Mouse (Mus musculus) heart, embryonic 10.5 days (tissue): Measurements from ENCODE around the gene Lmx1b. TPM values are rescaled to one million over a fixed set of nuclear protein-coding genes. Genes with fewer than 3 reads are reported as not detected.

ENCODE experiments used
- DNase-seq: peaks from one replicate; pipeline ENCODE4 v3.0.0-alpha.2; 2017; ENCODE audit warnings: low spot score
- H3K27ac ChIP-seq: fragments of 300-500 bp; sonication (generic); 2 replicates; pipeline ENCODE4 v1.5.1; 2016; ENCODE audit warnings: mild to moderate bottlenecking
- H3K27me3 ChIP-seq: fragments of 300-500 bp; sonication (generic); 2 replicates; pipeline ENCODE4 v1.6.1; 2016; ENCODE audit warnings: mild to moderate bottlenecking; ENCODE audit not compliant: poor library complexity, insufficient read depth, severe bottlenecking
- H3K36me3 ChIP-seq: fragments of 300-500 bp; sonication (generic); 2 replicates; pipeline ENCODE4 v1.6.1; 2016; ENCODE audit warnings: mild to moderate bottlenecking, moderate library complexity
- H3K4me1 ChIP-seq: fragments of 300-500 bp; sonication (generic); 2 replicates; pipeline ENCODE4 v1.6.1; 2016; ENCODE audit warnings: mild to moderate bottlenecking
- H3K4me3 ChIP-seq: fragments of 300-500 bp; sonication (generic); 2 replicates; pipeline ENCODE4 v1.5.1; 2016; ENCODE audit warnings: mild to moderate bottlenecking, moderate library complexity
- H3K9me3 ChIP-seq: fragments of 300-500 bp; sonication (generic); 2 replicates; pipeline ENCODE4 v1.6.1; 2016; ENCODE audit warnings: mild to moderate bottlenecking, moderate library complexity
- WGBS: fragments of 180-500 bp; shearing (Covaris S2); methylation state at CpG from one replicate; pipeline ENCODE4 v1.1.7; 2016; 5-methylcytosine and 5-hydroxymethylcytosine counted together
- polyA plus RNA-seq: library from polyadenylated mRNA; unstranded; fragments of >200 nt; fragmentation: Nextera tagmentation; extraction: Ambion mirVana; gene quantifications from 2 replicates; pipeline ENCODE4 v1.2.1, GENCODE M21; 2016

Gene Lmx1b
- polyA plus RNA-seq, 1 experiment from 2014 or later, result 0.83 TPM

DNA sequence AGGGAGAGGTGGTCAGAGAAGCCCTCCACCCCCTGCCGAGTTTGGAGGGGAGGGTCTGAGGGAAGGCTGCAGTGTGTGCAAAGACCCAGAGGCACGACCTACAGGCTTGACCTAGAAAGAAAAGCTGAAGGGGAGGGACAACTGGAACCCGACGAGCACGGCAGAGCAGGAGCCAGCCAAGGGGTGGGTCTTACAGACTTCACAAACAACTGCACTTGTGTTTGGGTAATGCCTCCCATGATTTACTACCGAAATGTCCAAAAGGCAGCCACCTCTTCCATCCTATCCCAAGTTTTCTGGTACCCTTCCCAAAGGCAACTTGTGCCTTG, 58.9 kb downstream of the Lmx1b start:
- 2% methylated on average over 6 of the region's 6 CpGs for WGBS
- H3K4me3 ChIP-seq, result peak overlapping the region; percentile 45; the same call in 1 of the 2 replicates
- no peak for DNase-seq

GRCm38 (mm10) chr2:33580697-33581448, 59.4 kb downstream of the Lmx1b start:
- WGBS, result 1% methylated on average over 34 of the region's 34 CpGs
- DNase-seq, result no peak

More for the DNA sequence above, 58.9 kb downstream of the Lmx1b start:
- Histone ChIP-seq H3K27ac (no peak overlapping the region), H3K4me1 (peaks cover 47% of the 10 kb centered on the region), H3K27me3 (peaks cover 100% of the 10 kb centered on the region), H3K9me3 (no peaks in the 10 kb centered on the region), H3K36me3 (no peaks in the 10 kb centered on the region)

GRCm38 (mm10) chr2:33575406-33575805, 64.9 kb downstream of the Lmx1b start:
- no peak overlapping the region for H3K4me3 ChIP-seq
- 28% methylated on average over 13 of the region's 13 CpGs for WGBS
- peaks cover 97% of the 10 kb centered on the region for H3K27me3 ChIP-seq
- DNase-seq, result no peak
- no peak overlapping the region for H3K27ac ChIP-seq
- H3K9me3 ChIP-seq, result no peaks in the 10 kb centered on the region
- no peaks in the 10 kb centered on the region for H3K36me3 ChIP-seq
- H3K4me1 ChIP-seq, result peaks cover 1% of the 10 kb centered on the region

More at GRCm38 (mm10) chr2:33580697-33581448, 59.4 kb downstream of the Lmx1b start:
- Histone ChIP-seq H3K36me3 (no peaks in the 10 kb centered on the region), H3K27me3 (peaks cover 100% of the 10 kb centered on the region), H3K4me3 (peak overlapping the region; percentile 45), H3K4me1 (peaks cover 47% of the 10 kb centered on the region), H3K27ac (no peak overlapping the region), H3K9me3 (no peaks in the 10 kb centered on the region)

GRCm38 (mm10) chr2:33573075-33573474, 67.2 kb downstream of the Lmx1b start:
- Histone ChIP-seq H3K36me3 (no peaks in the 10 kb centered on the region), H3K27ac (no peak overlapping the region), H3K4me1 (peaks cover 4% of the 10 kb centered on the region; the same call in 1 of the 2 replicates), H3K9me3 (no peaks in the 10 kb centered on the region), H3K4me3 (no peak overlapping the region), H3K27me3 (peaks cover 97% of the 10 kb centered on the region)
- DNase-seq, result no peak
- WGBS, result 88% methylated on average over 7 of the region's 7 CpGs

GRCm38 (mm10) chr2:33571219-33571824, 69.0 kb downstream of the Lmx1b start:
- Histone ChIP-seq H3K9me3 (no peaks in the 10 kb centered on the region), H3K27ac (no peak overlapping the region), H3K4me1 (peaks cover 4% of the 10 kb centered on the region; the same call in 1 of the 2 replicates), H3K36me3 (no peaks in the 10 kb centered on the region), H3K27me3 (peaks cover 97% of the 10 kb centered on the region), H3K4me3 (no peak overlapping the region)
- WGBS, result 48% methylated on average over 16 of the region's 16 CpGs
- no peak for DNase-seq

- Histone ChIP-seq H3K36me3 (no peaks in the 10 kb centered on the region), H3K9me3 (no peaks in the 10 kb centered on the region), H3K27ac (no peak overlapping the region), H3K4me3 (no peak overlapping the region), H3K27me3 (peaks cover 97% of the 10 kb centered on the region), H3K4me1 (peaks cover 10% of the 10 kb centered on the region; the same call in 1 of the 2 replicates)
- WGBS, result 70% methylated on average over 10 of the region's 10 CpGs
- DNase-seq, result no peak
Measured at GRCm38 (mm10) chr2:33569698-33570097, 70.6 kb downstream of the Lmx1b start.

- WGBS, result 11% methylated on average over 9 of the region's 9 CpGs
- DNase-seq, result no peak
- H3K9me3 ChIP-seq, result no peaks in the 10 kb centered on the region
- peaks cover 10% of the 10 kb centered on the region; the same call in 1 of the 2 replicates for H3K4me1 ChIP-seq
- peak overlapping the region; percentile 36 for H3K4me3 ChIP-seq
- H3K27me3 ChIP-seq, result peaks cover 97% of the 10 kb centered on the region
- no peak overlapping the region for H3K27ac ChIP-seq
- H3K36me3 ChIP-seq, result no peaks in the 10 kb centered on the region
Measured at GRCm38 (mm10) chr2:33569240-33569639, 71.1 kb downstream of the Lmx1b start.

DNA sequence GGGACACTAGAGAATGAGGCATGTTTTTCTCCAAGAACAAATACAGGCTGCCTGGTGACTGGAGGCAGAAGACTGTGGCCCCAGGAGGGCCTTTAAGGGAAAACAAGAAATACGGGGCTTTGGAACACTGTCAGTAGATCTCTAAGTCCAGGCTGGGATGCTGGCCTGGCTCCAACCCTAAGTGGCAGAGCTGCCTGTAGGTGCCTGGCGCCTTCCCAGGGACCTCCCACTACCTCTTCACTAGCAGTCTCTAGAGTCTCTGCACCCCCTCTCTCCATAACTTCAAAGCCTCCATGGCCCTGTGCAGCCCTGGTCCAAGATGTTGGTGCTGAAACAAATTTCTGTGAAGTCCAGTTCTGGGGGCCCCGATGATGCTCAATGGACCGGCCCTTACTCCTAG, 74.4 kb downstream of the Lmx1b start:
- Histone ChIP-seq H3K27ac (no peak overlapping the region), H3K36me3 (no peaks in the 10 kb centered on the region), H3K27me3 (peaks cover 100% of the 10 kb centered on the region), H3K4me3 (no peak overlapping the region), H3K9me3 (no peaks in the 10 kb centered on the region), H3K4me1 (peaks cover 24% of the 10 kb centered on the region)
- no peak for DNase-seq
- 55% methylated on average over 4 of the region's 4 CpGs for WGBS

DNA sequence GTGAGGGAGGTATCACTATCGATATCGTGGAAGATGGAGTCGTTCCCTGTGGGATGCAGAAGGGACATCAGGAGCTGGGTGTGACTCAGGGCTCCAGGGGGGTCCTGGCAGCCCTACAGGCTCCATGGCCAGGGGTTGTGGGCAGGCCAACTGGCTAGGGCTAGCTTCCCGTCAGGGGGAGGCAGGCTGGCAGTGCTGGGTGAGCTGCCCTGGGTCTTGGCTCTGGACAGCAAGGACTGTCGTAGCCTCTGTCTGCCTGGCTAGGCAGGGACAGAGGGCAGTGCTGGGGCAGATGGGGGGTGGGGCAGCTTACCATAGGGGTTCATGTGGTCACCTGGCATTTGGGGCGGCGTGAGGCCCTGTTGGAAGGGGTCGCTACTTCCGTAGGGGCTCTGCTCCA, 75.6 kb downstream of the Lmx1b start:
- Histone ChIP-seq H3K4me1 (peaks cover 26% of the 10 kb centered on the region), H3K27me3 (peaks cover 100% of the 10 kb centered on the region)

DNA sequence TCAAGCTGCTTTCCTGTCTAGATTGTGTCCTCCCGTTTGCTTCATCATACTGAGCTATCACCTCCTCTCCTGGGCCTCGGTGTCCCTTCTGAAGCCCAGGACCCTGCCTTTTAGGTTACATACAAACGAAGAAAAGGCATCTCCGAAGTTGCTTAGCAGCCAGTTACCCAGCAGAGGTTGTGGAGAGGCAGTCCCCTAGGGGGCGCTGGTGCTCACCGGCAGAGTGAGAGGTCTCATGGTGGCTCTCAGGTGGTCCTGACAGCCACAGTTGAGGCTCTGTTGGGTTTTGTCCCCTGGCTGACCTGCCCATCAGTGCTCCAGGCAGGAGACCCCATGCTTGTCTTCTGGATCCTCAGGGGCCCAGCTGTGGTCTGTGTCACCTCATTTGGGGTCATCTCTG, 80.6 kb downstream of the Lmx1b start:
- no peak for DNase-seq
- no peak overlapping the region for H3K27ac ChIP-seq
- H3K27me3 ChIP-seq, result peaks cover 87% of the 10 kb centered on the region
- no peak overlapping the region for H3K4me3 ChIP-seq
- H3K9me3 ChIP-seq, result no peaks in the 10 kb centered on the region
- peaks cover 25% of the 10 kb centered on the region for H3K4me1 ChIP-seq
- no peaks in the 10 kb centered on the region for H3K36me3 ChIP-seq
- WGBS, result 10% methylated on average over 6 of the region's 6 CpGs

More for the DNA sequence above, 75.6 kb downstream of the Lmx1b start:
- no peak for DNase-seq
- Histone ChIP-seq H3K36me3 (no peaks in the 10 kb centered on the region), H3K9me3 (no peaks in the 10 kb centered on the region), H3K4me3 (no peak overlapping the region), H3K27ac (no peak overlapping the region)
- 74% methylated on average over 9 of the region's 9 CpGs for WGBS

DNA sequence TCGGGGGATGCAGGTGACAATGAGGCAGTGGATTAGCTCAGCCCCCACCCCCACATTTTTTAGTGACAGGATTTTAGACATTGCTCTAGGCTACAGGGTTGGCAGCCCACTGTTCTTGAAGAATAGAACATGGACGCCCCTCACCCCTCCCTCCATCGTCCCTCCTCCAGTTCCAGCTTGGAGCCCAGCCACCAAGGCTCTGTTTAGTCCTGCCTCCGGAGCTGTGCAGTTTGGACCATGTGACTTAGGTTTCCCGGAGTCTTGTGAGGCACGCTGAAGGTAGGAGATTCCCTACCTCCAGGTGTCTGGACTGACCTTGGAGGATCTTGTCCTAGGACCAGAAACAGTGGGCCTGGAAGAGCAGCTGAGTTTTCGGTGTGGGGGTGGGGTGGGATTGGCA, 81.0 kb downstream of the Lmx1b start:
- peaks cover 83% of the 10 kb centered on the region for H3K27me3 ChIP-seq
- H3K4me3 ChIP-seq, result no peak overlapping the region
- H3K4me1 ChIP-seq, result peaks cover 25% of the 10 kb centered on the region
- DNase-seq, result no peak
- H3K36me3 ChIP-seq, result no peaks in the 10 kb centered on the region
- WGBS, result 47% methylated on average over 7 of the region's 7 CpGs
- H3K9me3 ChIP-seq, result no peaks in the 10 kb centered on the region
- no peak overlapping the region for H3K27ac ChIP-seq

DNA sequence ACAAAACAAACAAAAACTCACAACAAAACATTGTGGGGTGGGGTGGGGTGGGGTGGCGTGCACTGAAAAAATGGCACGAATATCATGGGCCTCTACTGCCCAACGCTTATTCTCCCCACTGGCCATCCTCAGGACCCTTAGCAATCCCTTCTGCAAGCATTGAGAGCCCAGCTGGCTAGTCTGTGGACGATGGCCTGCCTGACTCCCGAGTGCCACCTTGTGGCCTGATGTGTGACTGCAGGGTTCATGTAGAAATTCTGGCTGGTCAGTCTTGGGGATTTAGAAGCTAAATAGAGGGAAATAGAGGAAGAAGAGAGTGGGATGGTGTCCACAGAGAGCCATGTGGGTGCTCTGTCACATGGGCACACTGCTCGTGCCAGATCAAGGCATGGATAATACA, 82.1 kb downstream of the Lmx1b start:
- Histone ChIP-seq H3K27ac (no peak overlapping the region), H3K4me3 (no peak overlapping the region), H3K36me3 (no peaks in the 10 kb centered on the region), H3K9me3 (no peaks in the 10 kb centered on the region), H3K27me3 (peaks cover 72% of the 10 kb centered on the region), H3K4me1 (peaks cover 25% of the 10 kb centered on the region)
- WGBS, result 7% methylated on average over 6 of the region's 6 CpGs
- DNase-seq, result no peak

DNA sequence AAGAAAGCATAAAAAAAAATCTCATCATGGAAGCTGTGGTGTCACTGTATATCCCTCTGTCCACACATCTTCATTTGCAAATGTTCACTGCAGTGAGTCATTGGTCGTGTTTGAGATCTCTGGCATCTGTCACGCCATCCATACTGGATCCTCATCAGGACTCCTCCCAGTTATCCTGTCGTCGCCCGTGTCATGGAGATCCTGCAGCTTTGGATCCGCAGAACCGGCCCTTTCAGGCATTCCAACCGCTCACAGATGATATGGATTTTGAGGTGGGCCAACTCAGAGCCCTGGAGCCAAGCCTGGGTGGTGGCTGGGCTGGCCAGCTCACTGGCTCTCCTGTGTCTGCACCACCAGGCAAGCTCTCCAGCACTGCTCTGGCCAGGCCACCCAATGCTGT, 84.7 kb downstream of the Lmx1b start:
- 59% methylated on average over 8 of the region's 8 CpGs for WGBS
- no peak for DNase-seq
- H3K27ac ChIP-seq, result no peak overlapping the region
- H3K4me1 ChIP-seq, result peaks cover 11% of the 10 kb centered on the region
- H3K4me3 ChIP-seq, result no peak overlapping the region
- H3K27me3 ChIP-seq, result peaks cover 45% of the 10 kb centered on the region
- H3K9me3 ChIP-seq, result no peaks in the 10 kb centered on the region
- H3K36me3 ChIP-seq, result no peaks in the 10 kb centered on the region
